Mouse (Mus musculus) A20 (cell line): ENCODE measurements around the gene H3f3a.

Experiments
- DNase-seq: peaks from one replicate; pipeline ENCODE4 v3.0.0-alpha.2; 2011; ENCODE audit warnings: low read depth, low spot score

H3f3a gene

DNA sequence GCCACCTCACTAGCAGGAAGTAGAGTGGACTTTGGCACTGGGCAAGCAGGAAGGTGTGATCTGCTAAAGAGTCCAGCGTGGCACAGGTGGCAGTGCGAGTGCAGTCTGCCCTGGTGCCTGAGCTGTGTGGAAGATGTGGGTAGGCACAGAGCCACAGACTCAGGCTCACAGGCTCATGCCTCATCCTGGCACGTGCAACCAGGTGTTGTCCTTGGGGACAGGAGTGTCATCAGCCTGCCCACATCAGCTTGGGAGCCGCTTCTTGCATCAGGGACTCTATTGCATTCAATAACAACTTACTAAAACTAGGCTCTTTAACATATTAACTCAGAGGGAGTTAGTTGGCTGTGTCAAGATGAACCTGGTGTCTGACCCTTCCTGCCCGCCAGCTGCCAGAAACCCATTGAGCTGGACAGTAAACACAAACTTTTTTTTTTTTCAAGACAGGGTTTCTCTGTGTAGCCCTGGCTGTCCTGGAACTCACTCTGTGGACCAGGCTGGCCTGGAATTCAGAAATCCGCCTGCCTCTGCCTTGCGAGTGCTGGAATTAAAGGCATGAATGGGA, 55.7 kb downstream of the H3f3a start:
- no peak for DNase-seq

DNA sequence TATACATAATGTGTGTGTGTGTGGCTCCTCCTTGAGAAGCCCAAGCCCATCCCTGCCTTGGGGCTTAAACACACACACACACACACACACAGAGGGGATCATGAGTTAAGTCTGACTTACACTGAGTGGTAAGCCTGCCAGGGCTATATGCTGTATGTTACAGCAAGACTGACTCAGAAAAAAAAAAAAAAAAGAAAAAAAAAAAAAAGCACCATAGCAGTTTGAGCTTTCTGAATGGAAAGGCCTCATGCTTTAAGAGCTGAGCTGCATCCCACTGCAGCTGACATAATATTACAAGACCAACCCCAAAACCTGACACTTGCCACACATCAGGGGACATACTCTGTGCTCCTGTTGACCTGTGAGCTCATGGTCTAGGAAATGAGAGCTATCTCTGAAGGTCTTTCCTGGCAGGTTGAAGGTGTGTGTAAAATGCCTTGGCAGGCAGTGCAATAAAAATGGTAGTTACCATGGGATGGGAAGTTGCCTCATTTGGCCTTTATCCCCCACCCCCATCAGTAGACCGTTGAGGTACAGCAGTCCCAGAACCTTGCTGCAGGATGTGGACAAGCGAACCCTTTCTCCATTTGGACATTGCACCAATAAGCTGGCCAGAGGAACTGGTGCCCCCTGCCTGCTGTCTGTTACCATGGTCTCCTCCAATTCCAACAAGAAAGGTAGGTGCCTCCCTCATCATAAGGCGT, 56.3 kb downstream of the H3f3a start:
- DNase-seq = no peak

- DNase-seq = no peak
Measured at GRCm38 (mm10) chr1:180756711-180757110, 57.0 kb downstream of the H3f3a start.

DNA sequence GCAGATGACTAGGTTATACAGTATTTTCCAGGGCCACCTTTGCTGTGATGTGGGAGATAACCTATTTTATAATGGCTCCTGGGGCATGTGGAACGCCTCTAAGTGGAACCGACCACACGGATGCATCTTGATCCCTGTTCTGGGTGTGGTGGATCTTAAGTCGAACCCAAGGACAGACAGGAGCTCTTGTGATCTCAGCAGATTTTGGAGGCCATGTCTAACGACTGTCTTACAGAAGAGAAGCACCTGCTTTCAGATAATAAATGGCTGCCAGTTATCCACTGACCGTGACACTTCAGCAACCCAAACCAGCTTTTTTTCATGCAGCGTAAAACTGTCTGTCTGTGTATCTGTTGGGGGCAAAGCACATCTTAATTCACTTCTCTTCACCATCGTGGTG, 59.4 kb downstream of the H3f3a start:
- no peak for DNase-seq

DNA sequence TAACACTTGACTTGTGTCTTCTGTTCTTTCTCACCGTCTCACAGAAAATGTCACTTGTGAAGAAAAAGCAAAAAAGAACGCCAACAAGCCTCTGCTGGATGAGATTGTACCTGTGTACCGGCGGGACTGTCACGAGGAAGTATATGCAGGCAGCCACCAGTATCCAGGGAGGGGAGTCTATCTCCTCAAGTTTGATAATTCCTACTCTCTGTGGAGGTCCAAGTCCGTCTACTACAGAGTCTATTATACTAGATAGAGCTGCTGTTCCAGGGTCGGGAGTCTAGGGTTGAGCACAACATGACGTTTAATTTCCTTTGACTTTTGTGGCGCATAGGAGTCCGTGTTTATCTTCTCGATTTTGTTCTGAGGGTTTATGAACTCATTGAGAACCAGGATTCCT, 61.6 kb downstream of the H3f3a start:
- DNase-seq = no peak
